Mouse (Mus musculus) neural tube, embryonic 14.5 days (tissue): ENCODE results near the gene Slc22a15. TPM values are rescaled to one million over a fixed set of nuclear protein-coding genes. Genes with fewer than 3 reads are reported as not detected.
A peak's percentile ranks its signal among the peaks of the same experiment; 100 is the strongest.

Experiments used
- ATAC-seq: fragments of 200-750 bp; cut with Nextera tagmentation; 2 replicates; pipeline ENCODE4 v1.8.0; 2017; ENCODE audit warnings: low read depth, mild to moderate bottlenecking, moderate TSS enrichment, moderate library complexity
- H3K27ac ChIP-seq: fragments of 300-500 bp; sonication (generic); 2 replicates; pipeline ENCODE4 v1.5.1; 2014; ENCODE audit warnings: low read depth, mild to moderate bottlenecking, control low read depth, low read length, moderate library complexity, mixed read lengths
- H3K27me3 ChIP-seq: fragments of 300-500 bp; sonication (generic); 2 replicates; pipeline ENCODE4 v1.6.1; 2014; ENCODE audit warnings: low read length; ENCODE audit not compliant: control insufficient read depth, insufficient read depth
- H3K36me3 ChIP-seq: fragments of 300-500 bp; sonication (generic); 2 replicates; pipeline ENCODE4 v1.6.1; 2014; ENCODE audit warnings: low read length, mixed read lengths; ENCODE audit not compliant: control insufficient read depth, insufficient read depth
- H3K4me1 ChIP-seq: fragments of 300-500 bp; sonication (generic); 2 replicates; pipeline ENCODE4 v1.6.1; 2014; ENCODE audit warnings: low read length; ENCODE audit not compliant: control insufficient read depth, insufficient read depth
- H3K4me2 ChIP-seq: fragments of 300-500 bp; sonication (generic); 2 replicates; pipeline ENCODE4 v1.6.1; 2014; ENCODE audit warnings: mild to moderate bottlenecking, low read depth, low read length, control low read depth
- H3K4me3 ChIP-seq: fragments of 300-500 bp; sonication (generic); 2 replicates; pipeline ENCODE4 v1.5.1; 2014; ENCODE audit warnings: low read depth, low read length, control low read depth, mixed read lengths
- H3K9ac ChIP-seq: fragments of 300-500 bp; sonication (generic); replicated peaks from 2 replicates; pipeline ENCODE4 v1.6.1; 2014; ENCODE audit warnings: low read depth, mild to moderate bottlenecking, control low read depth, low read length, mixed read lengths
- H3K9me3 ChIP-seq: fragments of 300-500 bp; sonication (generic); 2 replicates; pipeline ENCODE4 v1.6.1; 2016; ENCODE audit warnings: low read length; ENCODE audit not compliant: control insufficient read depth
- WGBS: fragments of 180-500 bp; shearing (Covaris S2); extraction: QIAGEN DNeasy Blood & Tissue Kit; methylation state at CpG from one replicate; pipeline ENCODE4 v1.1.7; 2014; 5-methylcytosine and 5-hydroxymethylcytosine counted together
- polyA plus RNA-seq: library from polyadenylated mRNA; unstranded; fragments of >200 nt; fragmentation: Nextera tagmentation; extraction: Ambion mirVana; gene quantifications from 2 replicates; pipeline ENCODE4 v1.2.1, GENCODE M21; 2014

Slc22a15 gene
- polyA plus RNA-seq, 1 experiment from 2014 or later = 6.1 TPM

GRCm38 (mm10) chr3:101926636-101927035 is 2.4 kb upstream of the Slc22a15 start:
- Histone ChIP-seq H3K4me3 (no peak overlapping the region), H3K27ac (no peak overlapping the region), H3K9ac (no peak overlapping the region), H3K27me3 (no peaks in the 10 kb centered on the region), H3K4me2 (no peak overlapping the region), H3K9me3 (no peaks in the 10 kb centered on the region), H3K36me3 (no peaks in the 10 kb centered on the region), H3K4me1 (peaks cover 18% of the 10 kb centered on the region; the same call in 1 of the 2 replicates)
- no peak for ATAC-seq

GRCm38 (mm10) chr3:101925663-101926062 is 1.4 kb upstream of the Slc22a15 start:
- 89% methylated on average over 1 of the region's 1 CpGs for WGBS

GRCm38 (mm10) chr3:101922366-101922765 is 1.9 kb downstream of the Slc22a15 start:
- Histone ChIP-seq H3K27me3 (no peaks in the 10 kb centered on the region), H3K4me2 (peak overlapping the region; percentile 76; the same call in 1 of the 2 replicates), H3K27ac (no peak overlapping the region), H3K4me1 (peaks cover 18% of the 10 kb centered on the region; the same call in 1 of the 2 replicates), H3K4me3 (0 out of 2 replicates have a peak overlapping the region, but pooled peaks have one; percentile 89), H3K36me3 (no peaks in the 10 kb centered on the region), H3K9me3 (no peaks in the 10 kb centered on the region), H3K9ac (no peak overlapping the region)
- ATAC-seq = no peak
- 66% methylated on average over 7 of the region's 7 CpGs for WGBS

More at GRCm38 (mm10) chr3:101925663-101926062, 1.4 kb upstream of the Slc22a15 start:
- peak overlapping the region; percentile 76; the same call in 1 of the 2 replicates for H3K4me2 ChIP-seq
- no peaks in the 10 kb centered on the region for H3K36me3 ChIP-seq
- no peak overlapping the region for H3K4me3 ChIP-seq
- peak; percentile 26; the same call in 1 of the 2 replicates for ATAC-seq
- no peaks in the 10 kb centered on the region for H3K9me3 ChIP-seq
- H3K27ac ChIP-seq = no peak overlapping the region
- no peak overlapping the region for H3K9ac ChIP-seq
- no peaks in the 10 kb centered on the region for H3K27me3 ChIP-seq
- peaks cover 18% of the 10 kb centered on the region; the same call in 1 of the 2 replicates for H3K4me1 ChIP-seq

GRCm38 (mm10) chr3:101918526-101918925 is 5.7 kb downstream of the Slc22a15 start:
- Histone ChIP-seq H3K9ac (no peak overlapping the region), H3K4me1 (peaks cover 10% of the 10 kb centered on the region; the same call in 1 of the 2 replicates), H3K27me3 (no peaks in the 10 kb centered on the region), H3K4me3 (no peak overlapping the region), H3K36me3 (no peaks in the 10 kb centered on the region), H3K9me3 (no peaks in the 10 kb centered on the region), H3K4me2 (no peak overlapping the region), H3K27ac (no peak overlapping the region)
- 82% methylated on average over 3 of the region's 3 CpGs for WGBS
- ATAC-seq = no peak

DNA sequence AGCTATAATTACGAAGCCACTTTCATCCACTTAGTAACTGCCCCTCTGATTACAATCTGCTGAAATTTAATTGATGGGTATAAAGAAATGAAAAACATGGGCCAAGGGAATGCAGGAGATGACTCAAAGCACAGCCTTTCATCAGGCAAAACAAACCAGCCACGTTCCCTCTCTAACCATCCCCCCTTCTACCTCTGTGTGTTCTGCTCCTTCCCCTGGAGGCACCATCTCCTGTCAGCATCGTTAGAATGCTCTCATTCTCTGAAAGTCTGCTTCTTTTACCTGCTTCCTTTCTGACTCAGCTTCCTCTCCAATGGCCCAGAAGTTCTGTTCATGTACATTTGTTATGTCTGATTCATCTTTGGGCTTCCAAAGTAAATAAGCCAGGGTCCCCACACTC is 6.6 kb downstream of the Slc22a15 start:
- no peaks in the 10 kb centered on the region for H3K9me3 ChIP-seq
- WGBS = 32% methylated on average over 3 of the region's 3 CpGs
- peaks cover 2% of the 10 kb centered on the region; the same call in 1 of the 2 replicates for H3K4me1 ChIP-seq
- no peaks in the 10 kb centered on the region for H3K27me3 ChIP-seq
- H3K9ac ChIP-seq = no peak overlapping the region
- H3K4me2 ChIP-seq = no peak overlapping the region
- H3K27ac ChIP-seq = 0 out of 2 replicates have a peak overlapping the region, but pooled peaks have one; percentile 12
- no peak overlapping the region for H3K4me3 ChIP-seq
- no peak; the same call in 1 of the 2 replicates for ATAC-seq
- no peaks in the 10 kb centered on the region for H3K36me3 ChIP-seq

DNA sequence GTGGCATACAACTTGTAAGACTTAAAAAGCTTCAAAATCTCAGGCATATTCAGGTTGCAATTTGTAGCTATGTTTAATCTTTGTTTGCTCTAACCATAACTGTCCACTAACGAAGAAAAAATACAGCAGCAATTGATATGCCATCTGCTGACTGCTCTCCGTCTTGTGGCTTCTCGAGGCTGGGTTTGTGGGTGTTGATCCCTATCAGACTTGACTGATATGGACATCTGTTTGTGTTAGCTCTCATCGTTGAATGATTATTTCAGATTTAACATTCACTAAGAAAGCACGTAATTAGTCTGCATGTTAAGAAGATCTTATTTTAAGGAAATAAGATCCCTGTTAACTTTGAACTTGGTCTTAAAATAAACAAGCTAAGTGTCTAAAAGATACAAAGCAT is 7.7 kb downstream of the Slc22a15 start:
- ATAC-seq = no peak
- Histone ChIP-seq H3K36me3 (no peaks in the 10 kb centered on the region), H3K4me2 (no peak overlapping the region), H3K9me3 (no peaks in the 10 kb centered on the region), H3K9ac (no peak overlapping the region), H3K4me3 (no peak overlapping the region), H3K27ac (no peak overlapping the region), H3K27me3 (no peaks in the 10 kb centered on the region), H3K4me1 (no peaks in the 10 kb centered on the region)
- 61% methylated on average over 5 of the region's 5 CpGs for WGBS

- H3K27me3 ChIP-seq = no peaks in the 10 kb centered on the region
- 87% methylated on average over 14 of the region's 14 CpGs for WGBS
- H3K27ac ChIP-seq = no peak overlapping the region
- no peak overlapping the region for H3K4me3 ChIP-seq
- no peak overlapping the region for H3K4me2 ChIP-seq
- ATAC-seq = no peak
- H3K36me3 ChIP-seq = no peaks in the 10 kb centered on the region
- H3K9ac ChIP-seq = no peak overlapping the region
- H3K9me3 ChIP-seq = no peaks in the 10 kb centered on the region
- no peaks in the 10 kb centered on the region for H3K4me1 ChIP-seq
These were observed 9.0 kb downstream of the Slc22a15 start for GRCm38 (mm10) chr3:101915048-101915801.

DNA sequence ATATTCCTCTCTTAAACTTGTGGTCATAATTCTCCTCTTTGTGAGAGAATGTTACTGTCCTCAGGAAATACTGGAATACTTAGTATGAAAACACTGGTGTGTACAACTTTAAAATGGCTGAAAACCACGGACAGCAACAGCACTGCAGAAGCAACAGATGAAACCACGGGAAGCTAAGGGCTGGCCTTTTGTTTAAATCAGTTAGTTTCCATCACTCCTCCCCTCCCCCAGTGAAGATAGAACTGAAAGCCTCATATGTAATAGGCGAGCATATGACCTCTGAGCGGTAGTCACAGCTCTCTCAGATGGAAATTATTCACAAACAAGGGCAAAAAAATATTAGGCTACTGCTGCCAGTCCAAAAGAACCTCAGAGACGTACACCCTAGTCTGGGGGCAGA is 10.0 kb downstream of the Slc22a15 start:
- Histone ChIP-seq H3K4me2 (no peak overlapping the region), H3K27ac (no peak overlapping the region), H3K4me3 (no peak overlapping the region), H3K4me1 (no peaks in the 10 kb centered on the region), H3K9ac (no peak overlapping the region), H3K36me3 (no peaks in the 10 kb centered on the region), H3K27me3 (no peaks in the 10 kb centered on the region), H3K9me3 (no peaks in the 10 kb centered on the region)
- ATAC-seq = no peak
- WGBS = 87% methylated on average over 5 of the region's 5 CpGs

DNA sequence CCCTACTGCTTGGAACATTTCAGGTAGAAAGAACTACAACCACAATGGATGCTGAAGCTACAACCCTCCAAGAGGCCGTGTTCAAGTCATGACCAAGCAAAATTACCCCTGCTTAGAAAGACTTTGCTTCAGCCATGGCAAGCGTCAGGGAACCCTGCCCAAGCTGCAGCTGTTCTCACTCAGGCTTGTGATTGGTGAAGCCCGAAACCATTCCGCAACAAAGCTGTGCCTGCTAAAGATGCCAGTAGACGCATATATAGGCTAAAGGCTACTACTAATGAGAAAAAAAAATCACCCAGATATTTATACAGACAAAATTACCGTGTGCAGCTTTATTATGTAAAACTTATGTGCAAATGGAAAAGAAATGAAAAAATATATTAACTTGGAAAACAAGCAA is 12.2 kb downstream of the Slc22a15 start:
- WGBS = 72% methylated on average over 6 of the region's 6 CpGs
- no peak overlapping the region for H3K4me3 ChIP-seq
- H3K27me3 ChIP-seq = no peaks in the 10 kb centered on the region
- H3K9me3 ChIP-seq = no peaks in the 10 kb centered on the region
- no peak for ATAC-seq
- no peak overlapping the region for H3K4me2 ChIP-seq
- H3K27ac ChIP-seq = no peak overlapping the region
- H3K36me3 ChIP-seq = no peaks in the 10 kb centered on the region
- H3K4me1 ChIP-seq = no peaks in the 10 kb centered on the region
- H3K9ac ChIP-seq = no peak overlapping the region
